Mouse (Mus musculus) left cerebral cortex, postnatal 10 days (tissue): ENCODE results near the gene Gpm6b. TPM values are rescaled to one million over a fixed set of nuclear protein-coding genes. Genes with fewer than 3 reads are reported as not detected.

Source experiments
- DNase-seq, 2 experiments: peaks; one replicate each; pipeline ENCODE4 v3.0.0; 2021 to 2022; ENCODE audit warnings: low spot score in 2 of 2, mixed read lengths in 1 of 2; ENCODE audit errors: extremely low spot score in 1 of 2
- intact Hi-C: fragments of 180-260 bp; cut with DNase I; formaldehyde crosslinking; loops from one replicate; pipeline ENCODE4 v1.15.1; 2025
- total RNA-seq, 2 experiments: library from RNA; stranded (reverse); gene quantifications; 2 replicates each; pipeline ENCODE4 v1.2.3; 2021

Gpm6b gene
- total RNA-seq, 2 experiments from 2014 or later = 752 to 763 TPM

DNA sequence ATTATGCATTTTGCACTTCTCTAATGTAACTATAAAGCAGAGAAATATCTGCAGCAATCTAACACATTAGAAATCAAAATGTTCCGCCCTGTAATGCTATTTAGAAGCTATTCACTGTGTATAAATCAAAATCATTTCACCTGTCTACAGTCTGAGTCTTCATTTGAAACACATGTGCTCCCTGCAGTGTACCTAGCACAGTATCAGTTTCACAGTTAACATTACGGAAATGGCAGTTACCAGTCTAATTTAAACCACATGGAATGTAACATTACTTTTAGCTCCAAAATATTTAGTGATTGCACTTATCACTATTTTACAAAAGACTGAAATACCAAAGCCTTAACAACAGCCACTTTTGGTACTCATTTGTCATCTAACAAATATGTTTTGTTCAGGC, 196.1 kb downstream of the Gpm6b start:
- intact Hi-C loops = no loop called here
- DNase-seq = no peak

Other genes starting within 250 kb of the Gpm6b start
- 10 to 100 TPM; 10.1 to 10.8 TPM for gene Gemin8, start 68.5 kb upstream of the Gpm6b start, total RNA-seq
- 10 to 100 TPM; 52.4 to 53.8 TPM for gene Trappc2, start 201.7 kb downstream of the Gpm6b start, total RNA-seq
- gene Ofd1, start 201.8 kb downstream of the Gpm6b start, total RNA-seq = 1 to 10 TPM; 5.7 to 6.3 TPM
- 10 to 100 TPM; 36.6 to 39.2 TPM for gene Rab9, start 241.0 kb downstream of the Gpm6b start, total RNA-seq